Mouse (Mus musculus) CD4-positive, CD25-positive, alpha-beta regulatory T cell, adult 2 months (primary cell): ENCODE results near the gene Ptpn4.
A peak's percentile ranks its signal among the peaks of the same experiment; 100 is the strongest.

ENCODE experiments used
- DNase-seq: peaks from one replicate; pipeline ENCODE4 v3.0.0-alpha.2; 2012; ENCODE audit warnings: low read depth, low spot score

The Ptpn4 gene

GRCm38 (mm10) chr1:119837035-119837751, at the start of gene Ptpn4:
Gene Ptpn4, minus strand, starts transcription at chr1:119837613.
- peak; percentile 99 for DNase-seq

GRCm38 (mm10) chr1:119886320-119886719, 48.9 kb upstream of the Ptpn4 start:
- DNase-seq: no peak

- no peak for DNase-seq
Measured at GRCm38 (mm10) chr1:119884272-119884671, 46.9 kb upstream of the Ptpn4 start.

- no peak for DNase-seq
Measured at GRCm38 (mm10) chr1:119878909-119879308, 41.5 kb upstream of the Ptpn4 start.

GRCm38 (mm10) chr1:119877469-119877868, 40.1 kb upstream of the Ptpn4 start:
- DNase-seq: no peak

GRCm38 (mm10) chr1:119868395-119869161, 31.2 kb upstream of the Ptpn4 start:
- no peak for DNase-seq

- DNase-seq: no peak
Measured at GRCm38 (mm10) chr1:119867300-119867699, 29.9 kb upstream of the Ptpn4 start.

- DNase-seq: no peak
Measured at GRCm38 (mm10) chr1:119865311-119865710, 27.9 kb upstream of the Ptpn4 start.

- DNase-seq: no peak
Measured at GRCm38 (mm10) chr1:119863507-119864296, 26.3 kb upstream of the Ptpn4 start.

GRCm38 (mm10) chr1:119859566-119859965, 22.2 kb upstream of the Ptpn4 start:
- no peak for DNase-seq

- no peak for DNase-seq
Measured at GRCm38 (mm10) chr1:119852980-119853379, 15.6 kb upstream of the Ptpn4 start.

GRCm38 (mm10) chr1:119852339-119852738, 14.9 kb upstream of the Ptpn4 start:
- DNase-seq: no peak

GRCm38 (mm10) chr1:119849146-119849935, 11.9 kb upstream of the Ptpn4 start:
- no peak for DNase-seq

- no peak for DNase-seq
Measured at GRCm38 (mm10) chr1:119845321-119845720, 7.9 kb upstream of the Ptpn4 start.

- no peak for DNase-seq
Measured at GRCm38 (mm10) chr1:119843121-119843520, 5.7 kb upstream of the Ptpn4 start.

- no peak for DNase-seq
Measured at GRCm38 (mm10) chr1:119838241-119838640, 828 bp upstream of the Ptpn4 start.

GRCm38 (mm10) chr1:119836479-119837015, 866 bp downstream of the Ptpn4 start:
- peak; percentile 62 for DNase-seq

GRCm38 (mm10) chr1:119835726-119836478, 1.5 kb downstream of the Ptpn4 start:
- DNase-seq: peak; percentile 25

GRCm38 (mm10) chr1:119828160-119828559, 9.3 kb downstream of the Ptpn4 start:
- no peak for DNase-seq

- DNase-seq: peak; percentile 68
Measured at GRCm38 (mm10) chr1:119818704-119819103, 18.7 kb downstream of the Ptpn4 start.
